Mouse (Mus musculus): ENCODE data around the gene Olfr1396. TPM values are rescaled to one million over a fixed set of nuclear protein-coding genes. Genes with fewer than 3 reads are reported as not detected.

The Olfr1396 gene
- polyA plus RNA-seq, 1 experiment, result 0.41 TPM

DNA sequence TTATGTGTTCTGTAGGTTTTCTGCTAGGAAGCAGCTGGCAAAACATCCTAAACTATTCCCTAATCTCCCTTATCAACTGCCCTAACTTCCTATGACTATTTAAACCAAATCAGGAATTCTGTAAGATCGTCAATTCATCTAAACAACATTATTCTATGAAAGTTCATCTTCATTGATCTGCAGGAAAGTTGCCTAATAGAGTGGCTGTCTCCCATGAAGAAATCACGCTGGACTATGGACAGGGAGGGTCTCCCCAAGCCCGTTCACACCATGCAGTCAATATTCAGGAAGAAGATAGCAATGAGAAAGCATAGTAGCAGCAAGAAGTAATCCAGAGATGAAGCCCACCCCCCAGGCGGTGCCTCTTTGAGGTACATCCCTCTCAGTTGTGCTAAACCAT, 23.5 kb downstream of the Olfr1396 start:
- WGBS, result 71% methylated on average over 4 of the region's 4 CpGs
- peaks cover 10% of the 10 kb centered on the region for H3K36me3 ChIP-seq (ENCODE audit: control insufficient read depth, insufficient read depth, low read length)
- H3K27ac ChIP-seq (ENCODE audit: insufficient read depth, low read length), result peak overlapping the region; percentile 45; the same call in 1 of the 2 replicates
- no peak for DNase-seq (ENCODE audit: low read depth in 1 of 2, low spot score in 2 of 2)
- peaks cover 18% of the 10 kb centered on the region for H3K4me1 ChIP-seq (ENCODE audit: control insufficient read depth, insufficient read depth, insufficient read length)
- no peak overlapping the region for H3K4me3 ChIP-seq (ENCODE audit: extremely low read depth, insufficient read depth, insufficient read length)
- no peaks in the 10 kb centered on the region for H3K27me3 ChIP-seq (ENCODE audit: control insufficient read depth, insufficient read depth, low read length)
- TF ChIP-seq CTCF (IDR thresholded peaks at IDR 0.05; ENCODE audit: extremely low read depth, insufficient read depth, insufficient read length, insufficient replicate concordance) (no peak), POLR2A (IDR thresholded peaks at IDR 0.05; ENCODE audit: low read depth, low read length) (no peak)

DNA sequence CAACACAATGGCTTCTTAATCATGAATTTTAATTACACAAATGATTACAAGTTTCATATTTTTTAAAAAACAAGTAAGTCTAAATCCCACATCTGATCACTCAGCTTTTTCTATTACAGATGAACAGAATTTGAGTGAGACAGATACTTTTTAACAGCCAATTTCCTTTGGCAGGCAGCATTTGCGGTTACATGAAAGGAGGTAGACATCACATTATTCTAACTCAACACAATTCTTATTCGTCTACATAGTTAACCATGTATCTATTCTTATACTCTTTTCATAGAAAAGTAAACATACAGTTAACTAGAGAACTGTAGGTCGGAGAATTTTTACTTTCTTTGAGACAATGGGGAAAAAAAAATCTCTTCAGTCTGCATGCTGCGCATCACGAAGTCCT, 24.1 kb downstream of the Olfr1396 start:
- WGBS, result 65% methylated on average over 5 of the region's 5 CpGs
- no peak overlapping the region for H3K27ac ChIP-seq (ENCODE audit: insufficient read depth, low read length)
- H3K27me3 ChIP-seq (ENCODE audit: control insufficient read depth, insufficient read depth, low read length), result no peaks in the 10 kb centered on the region
- TF ChIP-seq POLR2A (IDR thresholded peaks at IDR 0.05; ENCODE audit: low read depth, low read length), result no peak
- H3K4me3 ChIP-seq (ENCODE audit: extremely low read depth, insufficient read depth, insufficient read length), result no peak overlapping the region
- DNase-seq (ENCODE audit: low read depth in 1 of 2, low spot score in 2 of 2), result no peak
- peaks cover 19% of the 10 kb centered on the region for H3K4me1 ChIP-seq (ENCODE audit: control insufficient read depth, insufficient read depth, insufficient read length)
- H3K36me3 ChIP-seq (ENCODE audit: control insufficient read depth, insufficient read depth, low read length), result peaks cover 5% of the 10 kb centered on the region; the same call in 1 of the 2 replicates

DNA sequence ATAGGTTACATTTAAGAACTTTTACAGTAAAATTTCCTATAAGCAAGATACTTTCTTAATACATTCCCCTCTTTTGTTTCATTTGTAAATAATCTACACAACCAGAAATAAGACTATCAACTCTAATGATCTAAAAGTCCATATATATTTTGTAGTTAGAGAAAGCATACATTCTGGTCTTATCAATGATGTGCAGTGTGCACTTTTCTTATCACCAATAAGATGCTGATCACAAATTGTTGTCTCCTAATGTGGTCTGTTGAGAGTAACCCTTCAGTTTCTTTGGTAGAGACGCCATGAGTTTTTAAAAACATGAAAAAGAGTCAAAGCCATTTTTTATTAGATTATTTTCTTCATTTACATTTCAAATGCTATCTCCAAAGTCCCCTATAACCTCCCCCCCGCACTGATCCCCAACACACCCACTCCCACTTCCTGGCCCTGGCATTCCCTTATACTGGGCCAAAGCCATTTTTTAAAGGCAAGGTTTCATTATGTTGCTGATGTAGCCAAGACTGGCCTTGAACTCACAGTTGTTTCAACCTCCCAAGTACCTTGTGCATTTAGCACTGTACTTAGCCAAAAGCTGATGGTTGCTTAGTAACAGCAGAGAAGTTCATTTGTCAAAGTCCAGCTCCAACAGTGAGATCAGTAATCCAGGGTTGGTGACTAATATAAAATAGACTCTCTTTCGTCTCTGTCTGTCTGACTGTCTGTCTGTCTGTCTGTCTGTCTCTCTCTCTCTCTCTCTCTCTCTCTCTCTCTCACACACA, 24.8 kb downstream of the Olfr1396 start:
- TF ChIP-seq CTCF (IDR thresholded peaks at IDR 0.05; ENCODE audit: extremely low read depth, insufficient read depth, insufficient read length, insufficient replicate concordance), result no peak
- TF ChIP-seq POLR2A (IDR thresholded peaks at IDR 0.05; ENCODE audit: low read depth, low read length), result no peak
- Histone ChIP-seq H3K27me3 (ENCODE audit: control insufficient read depth, insufficient read depth, low read length) (no peaks in the 10 kb centered on the region), H3K27ac (ENCODE audit: insufficient read depth, low read length) (peak overlapping the region; percentile 20; the same call in 1 of the 2 replicates), H3K4me1 (ENCODE audit: control insufficient read depth, insufficient read depth, insufficient read length) (peaks cover 23% of the 10 kb centered on the region), H3K4me3 (ENCODE audit: extremely low read depth, insufficient read depth, insufficient read length) (no peak overlapping the region), H3K36me3 (ENCODE audit: control insufficient read depth, insufficient read depth, low read length) (peaks cover 2% of the 10 kb centered on the region; the same call in 1 of the 2 replicates)
- DNase-seq (ENCODE audit: low read depth in 1 of 2, low spot score in 2 of 2), result no peak
- 63% methylated on average over 3 of the region's 3 CpGs for WGBS

DNA sequence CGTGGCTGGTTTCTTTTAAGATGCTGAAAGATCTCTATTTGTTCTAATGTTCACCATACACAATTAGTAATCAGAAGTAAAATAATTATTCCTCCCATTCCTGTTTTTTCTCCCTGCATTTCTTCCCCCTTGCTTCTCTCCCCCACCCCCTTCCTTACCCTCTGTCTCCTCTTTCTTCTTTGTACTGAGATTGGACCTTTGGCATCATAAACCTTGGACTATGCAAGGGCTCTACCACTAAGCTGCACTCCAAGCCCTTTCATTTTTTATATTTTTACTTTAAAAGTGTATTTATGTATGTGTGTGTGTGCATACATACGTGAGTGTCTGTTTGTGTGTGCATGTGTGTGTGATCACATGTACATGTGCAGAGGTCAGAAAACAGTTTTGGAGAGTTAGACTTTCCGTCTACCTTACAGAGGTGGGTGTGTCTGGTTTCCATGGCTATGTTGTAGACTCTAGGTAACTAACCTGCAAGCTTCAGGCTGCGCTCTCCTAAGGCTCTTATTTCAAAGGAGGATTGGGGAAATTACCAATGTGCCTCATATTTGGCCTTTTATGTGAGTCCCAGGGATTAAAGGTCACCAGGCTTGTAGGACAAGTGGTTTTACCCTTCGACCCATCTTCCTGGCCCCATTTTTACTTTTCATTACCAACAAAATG, 25.6 kb downstream of the Olfr1396 start:
- no peak for DNase-seq (ENCODE audit: low read depth in 1 of 2, low spot score in 2 of 2)
- H3K27ac ChIP-seq (ENCODE audit: insufficient read depth, low read length), result peak overlapping the region; percentile 38; the same call in 1 of the 2 replicates
- peaks cover 2% of the 10 kb centered on the region; the same call in 1 of the 2 replicates for H3K36me3 ChIP-seq (ENCODE audit: control insufficient read depth, insufficient read depth, low read length)
- peak overlapping the region; percentile 73; the same call in 1 of the 2 replicates for H3K4me3 ChIP-seq (ENCODE audit: extremely low read depth, insufficient read depth, insufficient read length)
- TF ChIP-seq CTCF (IDR thresholded peaks at IDR 0.05; ENCODE audit: extremely low read depth, insufficient read depth, insufficient read length, insufficient replicate concordance) (no peak), POLR2A (IDR thresholded peaks at IDR 0.05; ENCODE audit: low read depth, low read length) (no peak)
- WGBS, result 75% methylated on average over 5 of the region's 5 CpGs
- H3K27me3 ChIP-seq (ENCODE audit: control insufficient read depth, insufficient read depth, low read length), result no peaks in the 10 kb centered on the region
- H3K4me1 ChIP-seq (ENCODE audit: control insufficient read depth, insufficient read depth, insufficient read length), result peaks cover 26% of the 10 kb centered on the region

DNA sequence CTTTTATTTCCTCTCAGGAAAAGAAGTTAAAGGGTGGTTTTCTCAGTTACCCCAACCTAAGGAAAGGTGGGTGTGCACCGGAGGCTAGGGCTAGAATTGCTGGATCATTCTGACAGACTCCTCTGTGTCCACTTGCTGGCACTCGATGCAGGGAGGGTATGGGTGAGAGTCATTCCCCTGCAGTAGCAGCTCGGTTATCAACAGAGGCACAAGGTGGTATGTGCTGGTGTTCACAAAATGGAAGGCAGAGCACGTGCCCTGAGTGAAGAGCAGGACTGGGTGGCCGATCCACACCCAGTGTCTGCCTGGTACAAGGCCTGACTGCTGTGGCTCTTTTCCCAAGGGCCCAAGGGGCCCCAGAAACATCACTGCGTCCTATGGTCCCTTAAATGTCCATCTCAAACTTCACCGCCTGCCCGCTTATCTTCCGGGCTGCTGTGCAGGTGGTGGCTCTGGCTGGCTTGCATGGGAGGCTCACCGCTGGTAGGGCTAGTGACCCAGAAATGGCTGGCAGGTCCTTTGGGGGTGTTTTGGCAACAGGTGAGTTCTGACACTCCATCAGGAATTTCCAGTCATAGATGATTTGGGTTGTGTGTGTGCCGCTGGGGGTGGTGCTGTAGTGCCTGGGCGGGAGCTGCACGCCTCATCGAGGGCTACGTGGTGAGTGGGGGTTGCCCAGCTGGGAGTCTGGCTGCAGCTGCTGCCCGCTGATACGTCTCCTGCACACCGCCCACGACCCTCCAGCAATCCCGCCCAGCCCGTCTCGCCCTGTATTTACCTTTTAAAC, 26.7 kb downstream of the Olfr1396 start:
- H3K4me1 ChIP-seq (ENCODE audit: control insufficient read depth, insufficient read depth, insufficient read length), result peaks cover 33% of the 10 kb centered on the region

DNA sequence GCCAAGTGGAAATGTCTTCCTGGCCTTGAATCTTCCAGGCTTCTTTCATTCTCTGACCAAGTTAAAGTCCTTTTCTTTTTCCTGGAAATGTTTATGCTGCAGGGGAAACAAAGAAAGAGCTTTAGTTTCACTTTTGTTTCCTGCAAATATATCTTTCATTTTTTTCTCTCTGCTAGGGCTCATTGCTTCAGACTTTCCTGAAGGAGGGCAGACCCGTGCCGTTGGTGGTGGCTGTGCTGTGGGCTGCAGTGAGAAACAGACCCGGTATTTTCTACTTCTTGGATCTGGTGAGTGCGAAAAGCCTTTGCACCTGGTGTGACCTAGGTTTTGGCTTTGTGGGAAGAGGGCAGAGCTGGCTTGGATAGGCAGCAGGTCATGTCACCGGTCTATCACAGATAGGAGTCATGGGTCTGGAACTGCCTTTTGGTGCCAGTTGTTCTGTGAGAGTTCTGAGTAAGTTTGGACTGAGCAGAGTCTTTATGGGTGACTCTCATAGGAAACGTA, 27.8 kb downstream of the Olfr1396 start:
- 2% methylated on average over 6 of the region's 6 CpGs for WGBS
- Histone ChIP-seq H3K27me3 (ENCODE audit: control insufficient read depth, insufficient read depth, low read length) (no peaks in the 10 kb centered on the region), H3K4me1 (ENCODE audit: control insufficient read depth, insufficient read depth, insufficient read length) (peaks cover 33% of the 10 kb centered on the region), H3K27ac (ENCODE audit: insufficient read depth, low read length) (peak overlapping the region; percentile 91), H3K36me3 (ENCODE audit: control insufficient read depth, insufficient read depth, low read length) (peaks cover 2% of the 10 kb centered on the region; the same call in 1 of the 2 replicates), H3K4me3 (ENCODE audit: extremely low read depth, insufficient read depth, insufficient read length) (peak overlapping the region; percentile 80)
- no peak for DNase-seq (ENCODE audit: low read depth in 1 of 2, low spot score in 2 of 2)
- TF ChIP-seq POLR2A (IDR thresholded peaks at IDR 0.05; ENCODE audit: low read depth, low read length), result no peak; the same call in 1 of the 2 replicates
- no peak for TF ChIP-seq CTCF (IDR thresholded peaks at IDR 0.05; ENCODE audit: extremely low read depth, insufficient read depth, insufficient read length, insufficient replicate concordance)

More for the DNA sequence above, 26.7 kb downstream of the Olfr1396 start:
- Histone ChIP-seq H3K36me3 (ENCODE audit: control insufficient read depth, insufficient read depth, low read length) (peaks cover 2% of the 10 kb centered on the region; the same call in 1 of the 2 replicates), H3K4me3 (ENCODE audit: extremely low read depth, insufficient read depth, insufficient read length) (peak overlapping the region; percentile 73), H3K27me3 (ENCODE audit: control insufficient read depth, insufficient read depth, low read length) (no peaks in the 10 kb centered on the region), H3K27ac (ENCODE audit: insufficient read depth, low read length) (peak overlapping the region; percentile 94)
- peak in 1 of 2 experiments; percentile 65 for DNase-seq (ENCODE audit: low read depth in 1 of 2, low spot score in 2 of 2)
- 2% methylated on average over 22 of the region's 22 CpGs for WGBS
- TF ChIP-seq CTCF (IDR thresholded peaks at IDR 0.05; ENCODE audit: extremely low read depth, insufficient read depth, insufficient read length, insufficient replicate concordance) (no peak), POLR2A (IDR thresholded peaks at IDR 0.05; ENCODE audit: low read depth, low read length) (0 out of 2 replicates have a peak, but pooled peaks have one; percentile 4)
